Mouse (Mus musculus): Measurements from ENCODE around the gene Hamp2.

- TF ChIP-seq CTCF (IDR thresholded peaks at IDR 0.05; ENCODE audit: low read depth) (no peak), EP300 (IDR thresholded peaks at IDR 0.05; ENCODE audit: low read depth) (no peak)
These were observed 7.3 kb downstream of the Hamp2 start for GRCm38 (mm10) chr7:30917219-30917618.
